Mouse (Mus musculus): ENCODE measurements around the gene Ccr3. TPM values are rescaled to one million over a fixed set of nuclear protein-coding genes. Genes with fewer than 3 reads are reported as not detected.

Gene Ccr3
- polyA plus RNA-seq, 1 experiment from 2014 or later: not detected

DNA sequence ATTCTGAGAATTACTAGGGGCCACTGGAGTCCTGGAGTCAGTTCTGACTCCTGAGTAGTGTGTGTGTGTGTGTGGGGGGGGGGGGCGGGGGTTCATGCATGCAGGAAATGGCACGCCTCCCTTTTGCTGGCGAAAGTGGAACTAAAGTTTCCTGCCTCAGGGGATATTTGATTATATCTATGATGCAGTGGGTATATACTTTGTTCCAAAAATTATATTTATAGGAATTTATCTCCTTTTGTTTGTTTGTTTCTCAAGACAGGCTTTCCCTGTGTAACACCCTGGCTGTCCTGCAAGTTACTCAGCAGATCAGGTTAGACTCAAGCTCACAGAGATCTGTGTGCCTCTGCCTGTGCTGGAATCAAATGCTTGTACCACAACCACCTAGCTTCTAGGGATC lies 32.1 kb upstream of the Ccr3 start:
- Histone ChIP-seq H3K36me3 (ENCODE audit: control insufficient read depth, insufficient read depth, low read length) (no peaks in the 10 kb centered on the region), H3K4me3 (replicated peaks; ENCODE audit: low read depth, low read length) (no peak overlapping the region), H3K4me1 (ENCODE audit: control insufficient read depth, insufficient read depth, low read length) (no peaks in the 10 kb centered on the region), H3K4me2 (ENCODE audit: low read length) (no peak overlapping the region), H3K9ac (replicated peaks; ENCODE audit: low read length) (no peak overlapping the region), H3K27ac (replicated peaks; ENCODE audit: low read depth, low read length) (no peak overlapping the region), H3K9me3 (ENCODE audit: control insufficient read depth, low read length) (no peaks in the 10 kb centered on the region), H3K27me3 (ENCODE audit: control insufficient read depth, insufficient read depth, low read length) (no peaks in the 10 kb centered on the region)
- WGBS: 96% methylated on average over 3 of the region's 3 CpGs
- ATAC-seq (ENCODE audit: low FRiP score, low TSS enrichment) (no peak), DNase-seq (no peak)

DNA sequence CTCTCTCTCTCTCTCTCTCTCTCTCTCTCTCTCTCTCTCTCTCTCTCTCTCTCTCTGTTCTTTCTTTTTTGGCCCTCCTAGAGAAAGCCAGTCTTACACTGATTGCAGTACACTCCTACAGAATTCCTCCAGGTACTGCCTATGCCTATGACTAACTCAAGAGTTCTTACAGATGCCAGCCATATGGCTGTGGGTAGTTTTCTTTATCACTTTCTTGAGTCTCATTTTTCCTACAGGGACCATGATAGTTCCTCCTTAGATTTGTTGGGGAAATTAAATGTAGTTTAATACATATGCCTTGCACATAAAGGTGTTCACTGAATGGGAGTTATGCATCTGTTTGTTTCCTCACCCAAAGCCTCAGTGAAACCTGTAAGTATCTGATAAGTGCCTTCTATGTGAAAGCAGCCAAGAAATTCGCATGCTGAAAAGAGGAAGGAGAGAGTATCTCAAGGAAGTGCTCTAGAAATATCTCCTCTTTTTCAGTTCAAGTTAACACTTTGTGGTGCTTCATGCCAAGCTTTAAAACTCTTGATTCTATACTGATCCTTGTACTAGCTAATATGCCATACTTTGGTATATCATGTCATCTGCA lies 30.4 kb upstream of the Ccr3 start:
- no peak for ATAC-seq (ENCODE audit: low FRiP score, low TSS enrichment)

DNA sequence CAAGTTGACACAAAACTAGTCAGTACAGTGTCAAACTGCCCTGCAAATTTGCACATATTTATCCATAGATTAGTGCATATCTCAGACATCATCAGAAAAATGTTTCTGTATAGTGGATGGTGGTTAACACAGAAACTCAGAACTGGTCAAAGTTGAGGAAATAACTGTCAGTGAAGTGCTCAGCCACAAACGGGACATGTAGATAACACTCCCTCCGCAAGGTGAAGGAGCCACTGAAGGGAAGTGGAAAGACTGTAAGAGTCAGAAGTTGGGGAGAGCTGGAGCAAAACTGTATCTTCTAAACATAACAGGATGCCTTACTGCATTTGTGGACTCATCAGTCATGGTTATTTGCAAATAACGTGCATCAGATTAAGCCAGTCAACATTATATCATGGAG lies 24.1 kb upstream of the Ccr3 start:
- no peak for ATAC-seq (ENCODE audit: low FRiP score, low TSS enrichment)
- 86% methylated on average over 3 of the region's 3 CpGs for WGBS

More for the DNA sequence above, 30.4 kb upstream of the Ccr3 start:
- H3K27me3 ChIP-seq (ENCODE audit: control insufficient read depth, insufficient read depth, low read length): no peaks in the 10 kb centered on the region
- no peak for DNase-seq
- H3K4me1 ChIP-seq (ENCODE audit: control insufficient read depth, insufficient read depth, low read length): no peaks in the 10 kb centered on the region
- H3K9me3 ChIP-seq (ENCODE audit: control insufficient read depth, low read length): no peaks in the 10 kb centered on the region
- WGBS: 62% methylated on average over 1 of the region's 1 CpGs
- no peak overlapping the region for H3K9ac ChIP-seq (replicated peaks; ENCODE audit: low read length)
- no peak overlapping the region for H3K4me2 ChIP-seq (ENCODE audit: low read length)
- no peak overlapping the region for H3K4me3 ChIP-seq (replicated peaks; ENCODE audit: low read depth, low read length)
- H3K36me3 ChIP-seq (ENCODE audit: control insufficient read depth, insufficient read depth, low read length): no peaks in the 10 kb centered on the region
- no peak overlapping the region for H3K27ac ChIP-seq (replicated peaks; ENCODE audit: low read depth, low read length)

GRCm38 (mm10) chr9:123999784-124000183 lies 22.0 kb upstream of the Ccr3 start:
- WGBS: 89% methylated on average over 2 of the region's 2 CpGs
- no peaks in the 10 kb centered on the region for H3K27me3 ChIP-seq (ENCODE audit: control insufficient read depth, insufficient read depth, low read length)

More for the DNA sequence above, 24.1 kb upstream of the Ccr3 start:
- Histone ChIP-seq H3K36me3 (ENCODE audit: control insufficient read depth, insufficient read depth, low read length) (no peaks in the 10 kb centered on the region), H3K4me2 (ENCODE audit: low read length) (no peak overlapping the region), H3K27ac (replicated peaks; ENCODE audit: low read depth, low read length) (no peak overlapping the region), H3K27me3 (ENCODE audit: control insufficient read depth, insufficient read depth, low read length) (no peaks in the 10 kb centered on the region), H3K9ac (replicated peaks; ENCODE audit: low read length) (no peak overlapping the region), H3K4me3 (replicated peaks; ENCODE audit: low read depth, low read length) (no peak overlapping the region), H3K4me1 (ENCODE audit: control insufficient read depth, insufficient read depth, low read length) (no peaks in the 10 kb centered on the region), H3K9me3 (ENCODE audit: control insufficient read depth, low read length) (no peaks in the 10 kb centered on the region)
- DNase-seq: no peak

DNA sequence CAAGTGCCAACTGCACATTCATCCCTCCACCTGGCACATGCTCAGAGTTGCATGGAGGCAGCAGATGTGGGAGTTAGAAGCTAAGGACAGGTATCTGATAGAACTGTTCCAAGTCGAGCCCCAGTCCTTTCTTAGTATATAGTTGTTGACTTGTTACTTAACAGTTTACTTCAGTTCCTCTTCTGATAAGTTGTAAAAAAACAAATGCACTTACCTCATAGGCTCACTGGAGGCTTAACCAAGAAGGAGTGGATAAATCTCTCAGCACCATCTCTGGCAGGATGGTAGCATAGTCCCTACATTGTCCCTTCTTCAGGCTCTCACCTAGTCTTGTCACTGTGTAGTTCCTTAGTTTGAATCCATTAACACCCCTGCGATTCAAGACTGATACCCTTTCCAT lies 9.1 kb upstream of the Ccr3 start:
- ATAC-seq (ENCODE audit: low FRiP score, low TSS enrichment) (no peak), DNase-seq (no peak)
- Histone ChIP-seq H3K9ac (replicated peaks; ENCODE audit: low read length) (no peak overlapping the region), H3K4me3 (replicated peaks; ENCODE audit: low read depth, low read length) (no peak overlapping the region), H3K9me3 (ENCODE audit: control insufficient read depth, low read length) (no peaks in the 10 kb centered on the region), H3K27ac (replicated peaks; ENCODE audit: low read depth, low read length) (no peak overlapping the region), H3K27me3 (ENCODE audit: control insufficient read depth, insufficient read depth, low read length) (no peaks in the 10 kb centered on the region), H3K36me3 (ENCODE audit: control insufficient read depth, insufficient read depth, low read length) (no peaks in the 10 kb centered on the region), H3K4me2 (ENCODE audit: low read length) (no peak overlapping the region), H3K4me1 (ENCODE audit: control insufficient read depth, insufficient read depth, low read length) (no peaks in the 10 kb centered on the region)
- WGBS: 83% methylated on average over 2 of the region's 2 CpGs

More at GRCm38 (mm10) chr9:123999784-124000183, 22.0 kb upstream of the Ccr3 start:
- Histone ChIP-seq H3K4me3 (replicated peaks; ENCODE audit: low read depth, low read length) (no peak overlapping the region), H3K4me2 (ENCODE audit: low read length) (no peak overlapping the region), H3K27ac (replicated peaks; ENCODE audit: low read depth, low read length) (no peak overlapping the region), H3K4me1 (ENCODE audit: control insufficient read depth, insufficient read depth, low read length) (no peaks in the 10 kb centered on the region), H3K9ac (replicated peaks; ENCODE audit: low read length) (no peak overlapping the region), H3K36me3 (ENCODE audit: control insufficient read depth, insufficient read depth, low read length) (no peaks in the 10 kb centered on the region), H3K9me3 (ENCODE audit: control insufficient read depth, low read length) (no peaks in the 10 kb centered on the region)
- no peak for DNase-seq
- no peak for ATAC-seq (ENCODE audit: low FRiP score, low TSS enrichment)

- no peak overlapping the region for H3K4me2 ChIP-seq (ENCODE audit: low read length)
- no peaks in the 10 kb centered on the region for H3K36me3 ChIP-seq (ENCODE audit: control insufficient read depth, insufficient read depth, low read length)
- no peaks in the 10 kb centered on the region for H3K4me1 ChIP-seq (ENCODE audit: control insufficient read depth, insufficient read depth, low read length)
- no peak overlapping the region for H3K9ac ChIP-seq (replicated peaks; ENCODE audit: low read length)
- 89% methylated on average over 3 of the region's 3 CpGs for WGBS
- no peak for ATAC-seq (ENCODE audit: low FRiP score, low TSS enrichment)
- no peak overlapping the region for H3K27ac ChIP-seq (replicated peaks; ENCODE audit: low read depth, low read length)
- H3K27me3 ChIP-seq (ENCODE audit: control insufficient read depth, insufficient read depth, low read length): no peaks in the 10 kb centered on the region
- no peak for DNase-seq
- no peaks in the 10 kb centered on the region for H3K9me3 ChIP-seq (ENCODE audit: control insufficient read depth, low read length)
- no peak overlapping the region for H3K4me3 ChIP-seq (replicated peaks; ENCODE audit: low read depth, low read length)
These were observed 8.5 kb upstream of the Ccr3 start for GRCm38 (mm10) chr9:124013270-124013669.

GRCm38 (mm10) chr9:124014985-124015652 lies 6.7 kb upstream of the Ccr3 start:
- WGBS: 83% methylated on average over 2 of the region's 2 CpGs
- Histone ChIP-seq H3K27ac (replicated peaks; ENCODE audit: low read depth, low read length) (no peak overlapping the region), H3K9me3 (ENCODE audit: control insufficient read depth, low read length) (no peaks in the 10 kb centered on the region), H3K9ac (replicated peaks; ENCODE audit: low read length) (no peak overlapping the region), H3K36me3 (ENCODE audit: control insufficient read depth, insufficient read depth, low read length) (no peaks in the 10 kb centered on the region), H3K27me3 (ENCODE audit: control insufficient read depth, insufficient read depth, low read length) (no peaks in the 10 kb centered on the region), H3K4me1 (ENCODE audit: control insufficient read depth, insufficient read depth, low read length) (no peaks in the 10 kb centered on the region), H3K4me2 (ENCODE audit: low read length) (no peak overlapping the region), H3K4me3 (replicated peaks; ENCODE audit: low read depth, low read length) (no peak overlapping the region)
- DNase-seq: no peak
- no peak for ATAC-seq (ENCODE audit: low FRiP score, low TSS enrichment)

- Histone ChIP-seq H3K9ac (replicated peaks; ENCODE audit: low read length) (no peak overlapping the region), H3K9me3 (ENCODE audit: control insufficient read depth, low read length) (no peaks in the 10 kb centered on the region), H3K4me3 (replicated peaks; ENCODE audit: low read depth, low read length) (no peak overlapping the region), H3K4me1 (ENCODE audit: control insufficient read depth, insufficient read depth, low read length) (no peaks in the 10 kb centered on the region), H3K36me3 (ENCODE audit: control insufficient read depth, insufficient read depth, low read length) (no peaks in the 10 kb centered on the region), H3K27ac (replicated peaks; ENCODE audit: low read depth, low read length) (no peak overlapping the region), H3K27me3 (ENCODE audit: control insufficient read depth, insufficient read depth, low read length) (no peaks in the 10 kb centered on the region), H3K4me2 (ENCODE audit: low read length) (no peak overlapping the region)
- DNase-seq (no peak), ATAC-seq (ENCODE audit: low FRiP score, low TSS enrichment) (no peak)
- 66% methylated on average over 2 of the region's 2 CpGs for WGBS
These were observed 5.7 kb upstream of the Ccr3 start for GRCm38 (mm10) chr9:124016048-124016447.

DNA sequence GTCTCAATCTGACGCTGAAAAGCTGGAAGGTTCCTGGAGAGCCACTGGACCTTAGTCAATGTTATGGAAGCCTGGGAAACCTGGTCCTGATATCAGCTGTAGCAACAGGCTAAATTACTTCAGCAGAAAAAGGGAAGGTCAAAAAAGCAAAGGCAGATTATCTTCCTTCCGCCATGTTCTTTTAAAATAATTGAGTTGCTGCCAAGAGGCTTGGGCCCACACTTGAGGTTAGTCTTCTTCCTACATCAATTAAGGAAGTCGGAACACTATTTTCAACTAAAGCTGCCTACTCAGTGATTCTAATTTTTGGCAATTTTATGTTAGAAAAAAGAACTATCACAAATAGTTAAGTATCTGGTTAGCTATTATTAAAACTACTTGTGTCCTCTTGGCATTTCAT lies 1.9 kb upstream of the Ccr3 start:
- no peaks in the 10 kb centered on the region for H3K36me3 ChIP-seq (ENCODE audit: control insufficient read depth, insufficient read depth, low read length)
- 92% methylated on average over 3 of the region's 3 CpGs for WGBS
- H3K9ac ChIP-seq (replicated peaks; ENCODE audit: low read length): no peak overlapping the region
- no peak for ATAC-seq (ENCODE audit: low FRiP score, low TSS enrichment)
- no peak overlapping the region for H3K4me3 ChIP-seq (replicated peaks; ENCODE audit: low read depth, low read length)
- no peaks in the 10 kb centered on the region for H3K4me1 ChIP-seq (ENCODE audit: control insufficient read depth, insufficient read depth, low read length)
- no peak overlapping the region for H3K4me2 ChIP-seq (ENCODE audit: low read length)
- no peaks in the 10 kb centered on the region for H3K9me3 ChIP-seq (ENCODE audit: control insufficient read depth, low read length)
- DNase-seq: no peak
- H3K27ac ChIP-seq (replicated peaks; ENCODE audit: low read depth, low read length): no peak overlapping the region
- no peaks in the 10 kb centered on the region for H3K27me3 ChIP-seq (ENCODE audit: control insufficient read depth, insufficient read depth, low read length)

Measured in midbrain, embryonic 14.5 days (tissue).